Mouse (Mus musculus) cerebellum, adult 2 months (tissue): ENCODE data around the gene Xndc1. TPM values are rescaled to one million over a fixed set of nuclear protein-coding genes. Genes with fewer than 3 reads are reported as not detected.

Experiments used
- DNase-seq, 2 experiments: peaks; one replicate each; pipeline ENCODE4 v3.0.0; 2021
- H3K27ac ChIP-seq: fragments of 200-500 bp; 2 replicates; pipeline ENCODE4 v1.5.1; 2012; ENCODE audit warnings: low read length, control low read depth, inconsistent platforms; ENCODE audit not compliant: insufficient read depth
- H3K27me3 ChIP-seq: fragments of 200-500 bp; 2 replicates; pipeline ENCODE4 v1.6.1; 2012; ENCODE audit warnings: inconsistent platforms, mild to moderate bottlenecking, low read length, moderate library complexity; ENCODE audit not compliant: control insufficient read depth, insufficient read depth
- H3K4me1 ChIP-seq: fragments of 200-500 bp; 2 replicates; pipeline ENCODE4 v1.6.1; 2011; ENCODE audit warnings: low read length; ENCODE audit not compliant: control insufficient read depth, insufficient read depth
- H3K4me3 ChIP-seq: fragments of 200-500 bp; replicated peaks from 2 replicates; pipeline ENCODE3; 2011; ENCODE audit warnings: mild to moderate bottlenecking, low read depth, low read length, control low read depth; ENCODE audit not compliant: insufficient read depth
- CTCF ChIP-seq: fragments of 200-500 bp; IDR thresholded peaks from 2 replicates; pipeline ENCODE4 v1.5.1; 2011; ENCODE audit warnings: low read depth, mild to moderate bottlenecking, control low read depth, low read length, moderate library complexity, borderline replicate concordance; ENCODE audit not compliant: insufficient read depth
- POLR2A ChIP-seq: fragments of 200-500 bp; IDR thresholded peaks from 2 replicates; pipeline ENCODE4 v1.6.1; 2011; ENCODE audit warnings: low read length, control low read depth, borderline replicate concordance; ENCODE audit not compliant: insufficient read depth
- WGBS: fragments of 180-500 bp; shearing (Covaris S2); methylation state at CpG from one replicate; pipeline ENCODE4 v1.1.7; 2018; 5-methylcytosine and 5-hydroxymethylcytosine counted together
- polyA plus RNA-seq: library from polyadenylated mRNA; depleted of rRNA; stranded (reverse); fragments of >200 nt; gene quantifications from 2 replicates; pipeline ENCODE4 v1.2.3, GENCODE M21; 2012

Xndc1 gene
- polyA plus RNA-seq, 1 experiment = 48.8 TPM

- Histone ChIP-seq H3K27ac (no peak overlapping the region), H3K27me3 (no peaks in the 10 kb centered on the region), H3K4me3 (no peak overlapping the region), H3K4me1 (peaks cover 4% of the 10 kb centered on the region)
- 85% methylated on average over 26 of the region's 26 CpGs for WGBS
- no peak for TF ChIP-seq CTCF
- TF ChIP-seq POLR2A = no peak
- DNase-seq = no peak
Measured at GRCm38 (mm10) chr7:102084041-102084696, 18.9 kb downstream of the Xndc1 start.

GRCm38 (mm10) chr7:102087336-102087735 lies 22.0 kb downstream of the Xndc1 start:
- peak; percentile 30 to 36 for DNase-seq
- no peaks in the 10 kb centered on the region for H3K27me3 ChIP-seq
- peaks cover 4% of the 10 kb centered on the region for H3K4me1 ChIP-seq
- H3K27ac ChIP-seq = no peak overlapping the region
- WGBS = 46% methylated on average over 4 of the region's 4 CpGs
- no peak for TF ChIP-seq CTCF
- TF ChIP-seq POLR2A = no peak
- no peak overlapping the region for H3K4me3 ChIP-seq

- TF ChIP-seq POLR2A (no peak), CTCF (no peak)
- WGBS = 17% methylated on average over 30 of the region's 30 CpGs
- H3K4me3 ChIP-seq = no peak overlapping the region
Measured at GRCm38 (mm10) chr7:102099760-102100661, 34.7 kb downstream of the Xndc1 start.

GRCm38 (mm10) chr7:102100868-102101267 lies 35.6 kb downstream of the Xndc1 start:
- H3K4me1 ChIP-seq = no peaks in the 10 kb centered on the region
- H3K27me3 ChIP-seq = no peaks in the 10 kb centered on the region
- WGBS = 83% methylated on average over 5 of the region's 5 CpGs
- DNase-seq = no peak
- no peak overlapping the region for H3K4me3 ChIP-seq
- no peak overlapping the region for H3K27ac ChIP-seq
- no peak for TF ChIP-seq POLR2A
- no peak for TF ChIP-seq CTCF

More at GRCm38 (mm10) chr7:102099760-102100661, 34.7 kb downstream of the Xndc1 start:
- Histone ChIP-seq H3K27ac (no peak overlapping the region), H3K4me1 (no peaks in the 10 kb centered on the region), H3K27me3 (no peaks in the 10 kb centered on the region)
- DNase-seq = no peak

- no peak for DNase-seq
- H3K27ac ChIP-seq = no peak within 1 kb of the TSS
- WGBS = 73% methylated on average over 5 of the region's 5 CpGs
- H3K4me3 ChIP-seq = no peak within 1 kb of the TSS
- H3K27me3 ChIP-seq = no peaks in the 10 kb centered on the region
- no peaks in the 10 kb centered on the region for H3K4me1 ChIP-seq
- TF ChIP-seq POLR2A (no peak), CTCF (no peak)
Measured at GRCm38 (mm10) chr7:102101487-102101886, 36.2 kb downstream of the Xndc1 start, which contains the start of gene Art1. Art1 (plus strand) TSS chr7:102101743.

- H3K27me3 ChIP-seq = no peaks in the 10 kb centered on the region
- TF ChIP-seq CTCF = no peak
- TF ChIP-seq POLR2A = no peak
- peaks cover 3% of the 10 kb centered on the region for H3K4me1 ChIP-seq
- H3K4me3 ChIP-seq = no peak overlapping the region
- H3K27ac ChIP-seq = no peak overlapping the region
- no peak for DNase-seq
- WGBS = 59% methylated on average over 8 of the region's 8 CpGs
Measured at GRCm38 (mm10) chr7:102102241-102102640, 36.9 kb downstream of the Xndc1 start.

- WGBS = 69% methylated on average over 6 of the region's 6 CpGs
- DNase-seq = no peak
- H3K27ac ChIP-seq = no peak overlapping the region
- TF ChIP-seq CTCF (no peak), POLR2A (no peak)
- H3K4me3 ChIP-seq = no peak overlapping the region
- peaks cover 4% of the 10 kb centered on the region for H3K4me1 ChIP-seq
- no peaks in the 10 kb centered on the region for H3K27me3 ChIP-seq
Measured at GRCm38 (mm10) chr7:102102696-102103095, 37.4 kb downstream of the Xndc1 start.

GRCm38 (mm10) chr7:102103555-102103954 lies 38.2 kb downstream of the Xndc1 start:
- TF ChIP-seq CTCF = no peak
- Histone ChIP-seq H3K4me1 (peaks cover 4% of the 10 kb centered on the region), H3K27me3 (no peaks in the 10 kb centered on the region), H3K27ac (no peak overlapping the region), H3K4me3 (no peak overlapping the region)
- 92% methylated on average over 2 of the region's 2 CpGs for WGBS
- no peak for DNase-seq
